In genomic region chr15:100746478-100747120, GRCm38 (mm10) we compare ENCODE assay signal across 9 mouse cellular contexts. TPM values are rescaled to one million over a fixed set of nuclear protein-coding genes. Genes with fewer than 3 reads are reported as not detected.
DNase-seq lines count a peak whose midpoint lies in the region; ATAC-seq and TF ChIP-seq lines count a peak whose summit lies in the region.
"Had no signal": no experiment of that assay in that cellular context is flagged by ENCODE, and none has a peak within 500 bp of the region (broad histone marks: within the 10 kb centered on the region; RNA-seq: fewer than 3 reads in every experiment).

No protein-coding gene starts in this region.

- 31% methylated on average over 6 of the region's 6 CpGs for WGBS in heart, embryonic 15.5 days
- WGBS in embryonic facial prominence, embryonic 14.5 days, result 38% methylated on average over 6 of the region's 6 CpGs
- 20% methylated on average over 6 of the region's 6 CpGs for WGBS in intestine, postnatal 0 days
- 32% methylated on average over 6 of the region's 6 CpGs for WGBS in midbrain, embryonic 14.5 days

- H3K27ac ChIP-seq in heart, embryonic 15.5 days, result no peak overlapping the region
- H3K27ac ChIP-seq in embryonic facial prominence, embryonic 14.5 days (replicated peaks; ENCODE audit: low read depth, low read length), result no peak overlapping the region
- no peak overlapping the region for H3K27ac ChIP-seq in intestine, postnatal 0 days (ENCODE audit: low read depth, low read length)
- no peak overlapping the region for H3K27ac ChIP-seq in midbrain, embryonic 14.5 days (replicated peaks; ENCODE audit: low read depth, low read length)

- ATAC-seq in heart, embryonic 15.5 days (replicated peaks; ENCODE audit: insufficient number of reproducible peaks, insufficient read depth, low FRiP score, low read depth), result no peak
- peak; percentile 50; the same call in 1 of the 2 replicates for ATAC-seq in embryonic facial prominence, embryonic 14.5 days (ENCODE audit: low read depth)
- ATAC-seq in intestine, postnatal 0 days, result no peak; the same call in 1 of the 2 replicates
- ATAC-seq in midbrain, embryonic 14.5 days (ENCODE audit: low FRiP score, low TSS enrichment), result no peak

- no peak for TF ChIP-seq CTCF in intestine, postnatal 0 days (IDR thresholded peaks at IDR 0.05; ENCODE audit: low read depth)

- H3K9me3 ChIP-seq in heart, embryonic 15.5 days (replicated peaks), result no peaks in the 10 kb centered on the region
- no peaks in the 10 kb centered on the region for H3K9me3 ChIP-seq in embryonic facial prominence, embryonic 14.5 days (ENCODE audit: control insufficient read depth, low read length)
- no peaks in the 10 kb centered on the region for H3K9me3 ChIP-seq in intestine, postnatal 0 days (ENCODE audit: control insufficient read depth)
- no peaks in the 10 kb centered on the region for H3K9me3 ChIP-seq in midbrain, embryonic 14.5 days (ENCODE audit: control insufficient read depth, low read length)

- intact Hi-C loops in gastrocnemius, postnatal 14 days (cut with DNase I; ENCODE audit: low total_unique reads), result no loop called here

- H3K9ac ChIP-seq in heart, embryonic 15.5 days, result no peak overlapping the region
- no peak overlapping the region for H3K9ac ChIP-seq in embryonic facial prominence, embryonic 14.5 days (ENCODE audit: low read depth, low read length)
- no peak overlapping the region for H3K9ac ChIP-seq in intestine, postnatal 0 days (ENCODE audit: low read depth, low read length)
- H3K9ac ChIP-seq in midbrain, embryonic 14.5 days (replicated peaks; ENCODE audit: low read length), result no peak overlapping the region

- no peaks in the 10 kb centered on the region for H3K27me3 ChIP-seq in heart, embryonic 15.5 days
- no peaks in the 10 kb centered on the region for H3K27me3 ChIP-seq in embryonic facial prominence, embryonic 14.5 days (replicated peaks; ENCODE audit: control insufficient read depth, insufficient read depth, low read length)
- H3K27me3 ChIP-seq in intestine, postnatal 0 days (replicated peaks; ENCODE audit: control insufficient read depth, insufficient read depth, low read length), result no peaks in the 10 kb centered on the region
- no peaks in the 10 kb centered on the region for H3K27me3 ChIP-seq in midbrain, embryonic 14.5 days (ENCODE audit: control insufficient read depth, insufficient read depth, low read length)

- peaks cover 4% of the 10 kb centered on the region for H3K4me1 ChIP-seq in heart, embryonic 15.5 days (replicated peaks)
- H3K4me1 ChIP-seq in embryonic facial prominence, embryonic 14.5 days (ENCODE audit: control insufficient read depth, insufficient read depth, low read length), result peaks cover 5% of the 10 kb centered on the region
- 0 out of 2 replicates have a peak, but pooled peaks cover 3% of the 10 kb centered on the region for H3K4me1 ChIP-seq in intestine, postnatal 0 days (replicated peaks; ENCODE audit: control insufficient read depth, insufficient read depth, low read length)
- peaks cover 10% of the 10 kb centered on the region; the same call in 1 of the 2 replicates for H3K4me1 ChIP-seq in midbrain, embryonic 14.5 days (ENCODE audit: control insufficient read depth, insufficient read depth, low read length)

- no peak for DNase-seq in heart, adult 18-20 months
- no peak for DNase-seq in embryonic facial prominence, embryonic 14.5 days (ENCODE audit: low spot score)
- no peak for DNase-seq in midbrain, embryonic 14.5 days
- DNase-seq in right cerebral cortex, adult 2 months (ENCODE audit: low spot score in 2 of 2), result no peak
- DNase-seq in yolk sac, embryonic 10.5 days (ENCODE audit: low spot score), result no peak
- DNase-seq in gastrocnemius, postnatal 14 days, result no peak
- DNase-seq: cerebellum, adult 9-10 months had no signal

- no peaks in the 10 kb centered on the region for H3K36me3 ChIP-seq in heart, embryonic 15.5 days
- H3K36me3 ChIP-seq in embryonic facial prominence, embryonic 14.5 days (ENCODE audit: control insufficient read depth, insufficient read depth, low read length), result no peaks in the 10 kb centered on the region
- H3K36me3 ChIP-seq in intestine, postnatal 0 days (ENCODE audit: control insufficient read depth, insufficient read depth), result no peaks in the 10 kb centered on the region
- no peaks in the 10 kb centered on the region for H3K36me3 ChIP-seq in midbrain, embryonic 14.5 days (ENCODE audit: control insufficient read depth, insufficient read depth, low read length)

- H3K4me3 ChIP-seq in heart, embryonic 15.5 days, result peak overlapping the region; percentile 35
- H3K4me3 ChIP-seq in embryonic facial prominence, embryonic 14.5 days (ENCODE audit: low read depth, low read length), result peak overlapping the region; percentile 23
- peak overlapping the region; percentile 16; the same call in 1 of the 2 replicates for H3K4me3 ChIP-seq in intestine, postnatal 0 days (ENCODE audit: low read depth, low read length)
- peak overlapping the region; percentile 4; the same call in 1 of the 2 replicates for H3K4me3 ChIP-seq in midbrain, embryonic 14.5 days (replicated peaks; ENCODE audit: low read depth, low read length)

- H3K4me2 ChIP-seq in heart, embryonic 15.5 days, result peak overlapping the region; percentile 64
- peak overlapping the region; percentile 52 for H3K4me2 ChIP-seq in embryonic facial prominence, embryonic 14.5 days (ENCODE audit: low read depth, low read length)
- peak overlapping the region; percentile 62 for H3K4me2 ChIP-seq in intestine, postnatal 0 days (replicated peaks; ENCODE audit: low read depth)
- H3K4me2 ChIP-seq in midbrain, embryonic 14.5 days (ENCODE audit: low read length), result peak overlapping the region; percentile 46

RNA-seq across cellular contexts. Expression of gene Slc4a8, which starts 14.9 kb away (rescaled TPM):
- polyA plus RNA-seq in heart, embryonic 15.5 days (2015; fragmentation: Nextera tagmentation; extraction: Ambion mirVana), result 0.53 and 1.7 TPM in 2 replicates
- 1 to 10 TPM; 1.9 to 4.8 TPM for total RNA-seq in heart, adult 18-20 months (2021)
- 3.1 and 4.3 TPM in 2 replicates for polyA plus RNA-seq in embryonic facial prominence, embryonic 14.5 days (2014; fragmentation: Nextera tagmentation; extraction: Ambion mirVana)
- polyA plus RNA-seq in intestine, postnatal 0 days (2015; fragmentation: Nextera tagmentation; extraction: Ambion mirVana), result 1.4 and 2.8 TPM in 2 replicates
- 24.2 and 32.3 TPM in 2 replicates for polyA plus RNA-seq in midbrain, embryonic 14.5 days (2014; fragmentation: Nextera tagmentation; extraction: Ambion mirVana)
- 1 to 10 TPM; 2.0 to 6.0 TPM for total RNA-seq in gastrocnemius, postnatal 14 days (2021)

RNA-seq across cellular contexts. Expression of gene Galnt6, which starts 17.4 kb away (rescaled TPM):
- polyA plus RNA-seq in heart, embryonic 15.5 days (2015; fragmentation: Nextera tagmentation; extraction: Ambion mirVana), result 0.31 and 1.2 TPM in 2 replicates
- total RNA-seq in heart, adult 18-20 months (2021), result 1 to 10 TPM in 1 of 2 experiments, under 1 TPM in 1; 0.62 to 1.3 TPM
- polyA plus RNA-seq in embryonic facial prominence, embryonic 14.5 days (2014; fragmentation: Nextera tagmentation; extraction: Ambion mirVana), result 1.5 and 2.1 TPM in 2 replicates
- 65.3 and 72.5 TPM in 2 replicates for polyA plus RNA-seq in intestine, postnatal 0 days (2015; fragmentation: Nextera tagmentation; extraction: Ambion mirVana)
- 0.14 TPM in 1 of 2 replicates, not detected in the other for polyA plus RNA-seq in midbrain, embryonic 14.5 days (2014; fragmentation: Nextera tagmentation; extraction: Ambion mirVana)
- under 1 TPM; 0.18 to 0.33 TPM for total RNA-seq in gastrocnemius, postnatal 14 days (2021)

RNA-seq across cellular contexts. Expression of gene Cela1, which starts 58.9 kb away (rescaled TPM):
- 1.4 and 2.2 TPM in 2 replicates for polyA plus RNA-seq in heart, embryonic 15.5 days (2015; fragmentation: Nextera tagmentation; extraction: Ambion mirVana)
- total RNA-seq in heart, adult 18-20 months (2021), result 1 to 10 TPM; 1.3 TPM
- 2.4 and 3.8 TPM in 2 replicates for polyA plus RNA-seq in embryonic facial prominence, embryonic 14.5 days (2014; fragmentation: Nextera tagmentation; extraction: Ambion mirVana)
- 37.2 and 41.1 TPM in 2 replicates for polyA plus RNA-seq in intestine, postnatal 0 days (2015; fragmentation: Nextera tagmentation; extraction: Ambion mirVana)
- 0.74 TPM in 1 of 2 replicates, not detected in the other for polyA plus RNA-seq in midbrain, embryonic 14.5 days (2014; fragmentation: Nextera tagmentation; extraction: Ambion mirVana)
- not detected for total RNA-seq in gastrocnemius, postnatal 14 days (2021)

Comparison
In these comparisons a context has a peak if more than half of its experiments do, and no peak if none do; other contexts are left out.
1. RNA of gene Galnt6, which starts 17.4 kb away (polyA plus RNA-seq): 65.3 to 72.5 TPM in intestine, postnatal 0 days; 1.5 to 2.1 TPM in embryonic facial prominence, embryonic 14.5 days, 0.31 to 1.2 TPM in heart, embryonic 15.5 days and 0.14 TPM in midbrain, embryonic 14.5 days; every median in the first group is over 10 times any median in the second.
2. Peak in every context shown above with its lines, with median percentiles within 50 percentile points of each other: H3K4me2 ChIP-seq and H3K4me3 ChIP-seq.